Mouse (Mus musculus) embryonic facial prominence, embryonic 15.5 days (tissue): Measurements from ENCODE around the gene Ifnab. TPM values are rescaled to one million over a fixed set of nuclear protein-coding genes. Genes with fewer than 3 reads are reported as not detected.

Source experiments
- ATAC-seq: fragments of 200-750 bp; cut with Nextera tagmentation; 2 replicates; pipeline ENCODE4 v1.8.0; 2017; ENCODE audit warnings: low read depth, moderate TSS enrichment; ENCODE audit not compliant: insufficient number of reproducible peaks, low FRiP score, low TSS enrichment
- H3K27ac ChIP-seq: fragments of 300-500 bp; sonication (generic); replicated peaks from 2 replicates; pipeline ENCODE4 v1.5.1; 2015; ENCODE audit warnings: mild to moderate bottlenecking, inconsistent platforms
- H3K27me3 ChIP-seq: fragments of 300-500 bp; sonication (generic); 2 replicates; pipeline ENCODE4 v1.6.1; 2015; ENCODE audit warnings: inconsistent platforms
- H3K36me3 ChIP-seq: fragments of 300-500 bp; sonication (generic); 2 replicates; pipeline ENCODE4 v1.6.1; 2015; ENCODE audit warnings: mild to moderate bottlenecking, inconsistent platforms
- H3K4me1 ChIP-seq: fragments of 300-500 bp; sonication (generic); 2 replicates; pipeline ENCODE4 v1.6.1; 2015; ENCODE audit warnings: inconsistent platforms
- H3K4me2 ChIP-seq: fragments of 300-500 bp; sonication (generic); replicated peaks from 2 replicates; pipeline ENCODE4 v1.6.1; 2015; ENCODE audit warnings: mild to moderate bottlenecking, inconsistent platforms
- H3K4me3 ChIP-seq: fragments of 300-500 bp; sonication (generic); replicated peaks from 2 replicates; pipeline ENCODE4 v1.5.1; 2015; ENCODE audit warnings: mild to moderate bottlenecking, inconsistent platforms
- H3K9ac ChIP-seq: fragments of 300-500 bp; sonication (generic); 2 replicates; pipeline ENCODE4 v1.6.1; 2015; ENCODE audit warnings: inconsistent platforms
- H3K9me3 ChIP-seq: fragments of 300-500 bp; sonication (generic); replicated peaks from 2 replicates; pipeline ENCODE4 v1.6.1; 2016; ENCODE audit warnings: inconsistent platforms
- WGBS: fragments of 180-500 bp; shearing (Covaris S2); methylation state at CpG from one replicate; pipeline ENCODE4 v1.1.7; 2015; 5-methylcytosine and 5-hydroxymethylcytosine counted together
- polyA plus RNA-seq: library from polyadenylated mRNA; unstranded; fragments of >200 nt; fragmentation: Nextera tagmentation; extraction: Ambion mirVana; gene quantifications from 2 replicates; pipeline ENCODE4 v1.2.1, GENCODE M21; 2015

Gene Ifnab
- polyA plus RNA-seq, 1 experiment from 2014 or later: not detected

- Histone ChIP-seq H3K27ac (no peak overlapping the region), H3K36me3 (no peaks in the 10 kb centered on the region), H3K4me3 (no peak overlapping the region), H3K4me1 (no peaks in the 10 kb centered on the region), H3K9me3 (no peaks in the 10 kb centered on the region), H3K4me2 (no peak overlapping the region), H3K9ac (no peak overlapping the region), H3K27me3 (no peaks in the 10 kb centered on the region)
- no peak for ATAC-seq
- WGBS: 24% methylated on average over 3 of the region's 3 CpGs
These were observed 14.8 kb upstream of the Ifnab start for GRCm38 (mm10) chr4:88705924-88706323.

DNA sequence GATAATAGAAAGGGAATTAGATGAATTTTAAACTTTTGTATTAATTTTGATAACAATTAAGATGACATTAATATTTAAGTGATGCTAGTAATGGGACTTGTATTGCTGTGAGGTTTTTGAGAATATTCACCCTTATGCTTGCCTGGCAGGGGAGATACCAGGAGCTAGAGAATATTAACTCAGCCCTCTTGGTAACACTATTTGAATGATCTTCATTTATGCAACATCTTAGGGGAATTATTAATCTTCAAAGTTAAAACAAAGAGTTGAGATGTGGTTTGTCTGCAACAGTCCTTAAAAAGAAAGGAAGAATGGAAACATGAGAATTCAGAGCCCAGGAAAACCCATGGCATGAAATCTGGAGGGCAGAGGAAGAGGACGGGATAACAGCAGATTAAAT is 8.1 kb upstream of the Ifnab start:
- Histone ChIP-seq H3K4me3 (no peak overlapping the region), H3K36me3 (no peaks in the 10 kb centered on the region), H3K4me2 (no peak overlapping the region), H3K9ac (no peak overlapping the region), H3K9me3 (no peaks in the 10 kb centered on the region), H3K27me3 (0 out of 2 replicates have a peak, but pooled peaks cover 4% of the 10 kb centered on the region), H3K27ac (no peak overlapping the region), H3K4me1 (no peaks in the 10 kb centered on the region)
- no peak for ATAC-seq
- 43% methylated on average over 1 of the region's 1 CpGs for WGBS

DNA sequence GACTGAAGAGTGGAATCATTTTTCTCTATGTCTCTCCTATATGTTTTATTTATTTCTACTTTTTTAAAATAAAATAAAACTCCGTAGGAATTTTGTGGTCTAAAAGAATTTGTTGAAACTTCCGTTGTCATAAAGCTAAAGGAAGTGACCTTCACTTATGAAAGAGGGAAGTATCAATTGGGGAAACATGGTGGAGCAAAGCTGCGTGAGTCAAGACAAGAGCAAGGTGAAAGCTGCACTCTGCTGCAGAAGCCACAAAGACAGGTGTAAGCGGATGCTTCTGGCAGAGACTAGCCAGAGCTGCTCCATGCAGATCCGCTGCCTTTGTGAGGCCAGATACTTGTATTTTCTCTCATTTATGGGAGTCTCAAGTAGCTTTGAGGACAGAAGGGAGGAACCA is 7.6 kb upstream of the Ifnab start:
- Histone ChIP-seq H3K27me3 (0 out of 2 replicates have a peak, but pooled peaks cover 4% of the 10 kb centered on the region), H3K4me3 (no peak overlapping the region), H3K4me2 (no peak overlapping the region), H3K27ac (no peak overlapping the region), H3K36me3 (no peaks in the 10 kb centered on the region), H3K9me3 (no peaks in the 10 kb centered on the region), H3K4me1 (no peaks in the 10 kb centered on the region), H3K9ac (no peak overlapping the region)
- ATAC-seq: no peak
- WGBS: 71% methylated on average over 5 of the region's 5 CpGs

DNA sequence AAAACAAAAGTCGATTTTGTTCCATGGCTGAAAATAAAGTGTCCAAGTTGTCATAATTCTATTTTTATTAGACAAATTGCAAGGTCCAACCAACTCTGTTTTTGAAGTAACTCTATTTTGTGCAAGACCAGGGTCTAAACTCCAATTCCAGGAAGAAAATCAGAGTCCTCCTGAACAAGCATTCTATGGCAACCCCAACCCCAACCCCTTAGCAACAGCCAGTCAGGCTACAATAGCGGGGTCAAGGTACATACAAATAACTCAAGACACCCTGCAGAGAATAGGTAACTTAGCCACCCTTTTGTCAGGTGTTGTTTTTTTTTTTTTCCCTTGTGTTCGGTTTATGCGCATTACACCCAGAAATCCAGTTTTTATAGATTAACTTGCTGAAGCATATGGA is 6.6 kb upstream of the Ifnab start:
- H3K9ac ChIP-seq: no peak overlapping the region
- H3K36me3 ChIP-seq: no peaks in the 10 kb centered on the region
- no peaks in the 10 kb centered on the region for H3K9me3 ChIP-seq
- no peak overlapping the region for H3K4me2 ChIP-seq
- ATAC-seq: no peak
- 80% methylated on average over 4 of the region's 4 CpGs for WGBS
- 0 out of 2 replicates have a peak, but pooled peaks cover 4% of the 10 kb centered on the region for H3K27me3 ChIP-seq
- H3K4me1 ChIP-seq: no peaks in the 10 kb centered on the region
- no peak overlapping the region for H3K4me3 ChIP-seq
- H3K27ac ChIP-seq: no peak overlapping the region

DNA sequence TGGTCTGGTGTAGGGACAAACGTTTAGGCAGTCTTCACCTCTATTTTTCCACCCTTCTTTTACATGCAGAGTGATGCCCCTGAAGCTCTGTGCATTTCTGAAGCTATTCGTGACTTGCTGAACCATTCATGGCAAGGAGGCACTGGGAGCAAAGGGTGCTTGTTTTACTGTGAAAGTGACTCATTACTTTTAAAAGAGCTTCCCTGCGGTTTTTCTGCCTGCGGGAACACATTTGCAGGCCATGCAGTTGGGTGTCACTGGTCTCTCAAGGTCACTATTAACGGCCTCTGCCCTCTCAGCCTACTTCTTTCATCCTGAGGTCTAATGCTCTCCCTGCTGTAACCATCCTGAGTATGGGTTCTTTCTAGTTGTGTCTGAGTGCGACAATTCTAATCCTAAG is 5.9 kb upstream of the Ifnab start:
- Histone ChIP-seq H3K4me2 (no peak overlapping the region), H3K27me3 (0 out of 2 replicates have a peak, but pooled peaks cover 4% of the 10 kb centered on the region), H3K36me3 (no peaks in the 10 kb centered on the region), H3K9ac (no peak overlapping the region), H3K9me3 (no peaks in the 10 kb centered on the region), H3K27ac (no peak overlapping the region), H3K4me3 (no peak overlapping the region), H3K4me1 (no peaks in the 10 kb centered on the region)
- WGBS: 61% methylated on average over 6 of the region's 6 CpGs
- ATAC-seq: no peak

- Histone ChIP-seq H3K9me3 (no peaks in the 10 kb centered on the region), H3K27ac (no peak overlapping the region), H3K4me3 (no peak overlapping the region), H3K27me3 (0 out of 2 replicates have a peak, but pooled peaks cover 4% of the 10 kb centered on the region), H3K9ac (no peak overlapping the region), H3K36me3 (no peaks in the 10 kb centered on the region), H3K4me2 (no peak overlapping the region), H3K4me1 (no peaks in the 10 kb centered on the region)
- 0 out of 2 replicates have a peak, but pooled peaks have one; percentile 34 for ATAC-seq
- WGBS: 18% methylated on average over 3 of the region's 3 CpGs
These were observed 5.2 kb upstream of the Ifnab start for GRCm38 (mm10) chr4:88696237-88696884.

DNA sequence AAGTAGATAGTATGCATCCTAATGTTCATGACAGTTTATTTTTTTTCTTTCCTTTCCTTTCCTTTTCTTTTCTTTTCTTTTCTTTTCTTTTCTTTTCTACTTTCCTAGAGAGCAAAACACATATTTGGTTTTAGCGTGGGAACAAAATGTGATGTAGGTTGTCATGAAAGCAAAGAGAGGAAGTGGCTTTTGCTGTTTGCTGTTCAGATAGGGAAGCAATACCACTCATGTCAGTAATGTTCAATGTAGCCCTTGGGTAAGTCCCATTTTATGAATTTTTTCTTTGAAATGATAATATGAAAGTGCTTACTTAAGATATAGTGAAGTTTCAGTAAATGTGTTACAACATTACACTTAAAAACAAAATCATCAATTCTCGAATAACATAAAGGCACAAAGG is 2.2 kb upstream of the Ifnab start:
- 82% methylated on average over 2 of the region's 2 CpGs for WGBS
- H3K36me3 ChIP-seq: no peaks in the 10 kb centered on the region
- 0 out of 2 replicates have a peak, but pooled peaks cover 4% of the 10 kb centered on the region for H3K27me3 ChIP-seq
- no peaks in the 10 kb centered on the region for H3K4me1 ChIP-seq
- no peak overlapping the region for H3K27ac ChIP-seq
- ATAC-seq: no peak
- no peak overlapping the region for H3K9ac ChIP-seq
- no peak overlapping the region for H3K4me3 ChIP-seq
- no peaks in the 10 kb centered on the region for H3K9me3 ChIP-seq
- no peak overlapping the region for H3K4me2 ChIP-seq

DNA sequence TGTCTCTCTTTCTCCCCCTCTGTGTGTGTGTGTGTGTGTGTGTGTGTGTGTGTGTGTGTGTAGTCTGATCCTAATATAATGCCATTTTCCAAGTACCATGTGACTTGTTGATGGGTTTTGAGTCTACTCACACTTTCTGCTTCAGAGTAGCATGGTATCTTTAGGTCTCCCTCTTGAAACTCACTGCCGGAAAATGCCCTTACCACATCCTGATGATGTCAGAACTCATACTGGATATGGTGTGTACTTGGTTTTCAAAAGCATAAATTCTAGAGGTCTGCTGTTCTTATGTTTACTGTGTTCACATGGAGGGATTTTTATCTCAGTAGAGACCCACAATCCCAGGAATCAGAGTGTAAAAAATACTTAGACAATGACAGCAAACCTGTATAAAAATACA is 1.4 kb upstream of the Ifnab start:
- Histone ChIP-seq H3K36me3 (no peaks in the 10 kb centered on the region), H3K9ac (no peak overlapping the region), H3K4me3 (no peak overlapping the region), H3K27me3 (0 out of 2 replicates have a peak, but pooled peaks cover 4% of the 10 kb centered on the region), H3K9me3 (no peaks in the 10 kb centered on the region), H3K4me1 (no peaks in the 10 kb centered on the region), H3K4me2 (no peak overlapping the region), H3K27ac (no peak overlapping the region)
- WGBS: 74% methylated on average over 1 of the region's 1 CpGs
- ATAC-seq: no peak

GRCm38 (mm10) chr4:88683812-88684211 is 7.3 kb downstream of the Ifnab start, which contains the start of gene Ifna2:
Gene Ifna2, minus strand, starts transcription at chr4:88683912.
- Histone ChIP-seq H3K36me3 (no peaks in the 10 kb centered on the region), H3K9me3 (no peaks in the 10 kb centered on the region), H3K4me3 (no peak within 1 kb of the TSS), H3K9ac (no peak within 1 kb of the TSS), H3K4me2 (no peak within 1 kb of the TSS), H3K27me3 (no peaks in the 10 kb centered on the region), H3K4me1 (no peaks in the 10 kb centered on the region), H3K27ac (no peak within 1 kb of the TSS)
- ATAC-seq: no peak
- WGBS: 90% methylated on average over 1 of the region's 1 CpGs

DNA sequence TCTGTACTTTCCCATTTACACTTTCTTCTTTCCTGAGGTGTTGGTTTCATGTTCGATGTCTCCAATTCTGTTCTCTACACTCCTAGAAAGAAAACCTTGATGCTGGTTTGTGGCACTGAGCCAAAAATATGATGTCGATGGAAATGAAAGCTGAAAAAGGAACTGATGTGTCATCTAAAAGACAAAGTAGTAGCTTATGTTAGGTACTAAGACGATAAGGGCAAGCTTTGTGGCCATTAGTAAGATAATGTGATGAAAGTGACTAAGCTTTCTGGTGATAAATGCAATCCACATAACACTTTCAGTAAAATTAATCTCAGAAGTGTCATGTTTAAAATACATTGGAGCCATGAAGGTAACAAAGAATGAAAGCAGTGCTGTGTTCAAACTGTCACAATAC is 9.8 kb downstream of the Ifnab start:
- no peaks in the 10 kb centered on the region for H3K9me3 ChIP-seq
- ATAC-seq: no peak
- H3K9ac ChIP-seq: no peak overlapping the region
- H3K4me2 ChIP-seq: no peak overlapping the region
- 59% methylated on average over 3 of the region's 3 CpGs for WGBS
- no peaks in the 10 kb centered on the region for H3K36me3 ChIP-seq
- no peaks in the 10 kb centered on the region for H3K4me1 ChIP-seq
- H3K27ac ChIP-seq: no peak overlapping the region
- no peaks in the 10 kb centered on the region for H3K27me3 ChIP-seq
- H3K4me3 ChIP-seq: no peak overlapping the region

DNA sequence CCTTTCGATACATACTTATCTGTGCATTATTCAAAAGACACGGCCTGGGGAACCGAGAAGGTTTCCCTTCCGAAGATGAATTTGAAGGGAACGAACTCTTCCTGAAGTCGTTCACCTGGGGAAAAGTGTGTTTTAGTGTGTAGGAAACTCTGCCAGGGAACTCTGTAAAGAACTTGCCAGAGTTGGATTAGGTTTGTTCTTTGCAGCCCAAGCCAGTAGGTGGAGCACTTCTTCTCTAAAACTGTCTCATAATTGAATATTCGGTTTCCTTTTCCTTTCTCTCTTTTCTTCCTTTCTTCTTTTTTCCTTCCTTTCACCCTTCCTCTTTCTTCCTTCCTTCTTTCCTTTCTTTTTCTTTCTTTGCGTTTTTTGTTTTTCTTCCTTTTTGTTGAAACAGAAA is 10.8 kb downstream of the Ifnab start:
- Histone ChIP-seq H3K4me3 (no peak overlapping the region), H3K27ac (no peak overlapping the region), H3K4me2 (no peak overlapping the region), H3K9me3 (no peaks in the 10 kb centered on the region), H3K9ac (no peak overlapping the region), H3K27me3 (no peaks in the 10 kb centered on the region), H3K36me3 (no peaks in the 10 kb centered on the region), H3K4me1 (no peaks in the 10 kb centered on the region)
- WGBS: 47% methylated on average over 8 of the region's 8 CpGs
- no peak for ATAC-seq

DNA sequence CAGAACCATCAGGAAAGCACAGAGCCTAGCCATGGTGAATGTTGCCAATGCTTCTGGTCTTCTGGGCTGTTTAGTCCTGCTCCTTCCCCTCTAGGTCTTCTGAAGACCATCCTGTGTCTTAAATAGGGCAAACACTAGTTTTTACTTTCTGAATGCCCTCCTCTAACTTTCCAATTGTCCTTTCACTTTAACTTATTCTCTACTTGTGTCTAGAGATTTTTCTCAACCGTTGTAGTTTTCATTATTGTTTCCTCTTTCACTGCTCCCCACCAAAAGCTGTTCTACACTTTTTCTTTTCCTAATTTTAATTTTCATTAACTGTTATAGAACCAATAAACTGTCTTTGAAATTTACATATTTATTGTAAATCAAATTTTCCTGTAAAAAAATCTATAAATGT is 14.3 kb downstream of the Ifnab start, which contains the start of gene Ifna16:
Ifna16 (minus strand) TSS at position 101 of the 400 bp plus-strand sequence.
- H3K4me3 ChIP-seq: no peak within 1 kb of the TSS
- 78% methylated on average over 1 of the region's 1 CpGs for WGBS

More for the DNA sequence above, 14.3 kb downstream of the Ifnab start, which contains the start of gene Ifna16:
- no peaks in the 10 kb centered on the region for H3K4me1 ChIP-seq
- no peak within 1 kb of the TSS for H3K27ac ChIP-seq
- no peak for ATAC-seq
- no peak within 1 kb of the TSS for H3K9ac ChIP-seq
- no peak within 1 kb of the TSS for H3K4me2 ChIP-seq
- H3K9me3 ChIP-seq: no peaks in the 10 kb centered on the region
- no peaks in the 10 kb centered on the region for H3K27me3 ChIP-seq
- H3K36me3 ChIP-seq: no peaks in the 10 kb centered on the region
